Mouse (Mus musculus) liver, adult 2 months (tissue): ENCODE measurements at regions not wholly inside any gene's neighbourhood (a gene's known extent, or its start where the extent isn't known, plus 50 kb on each side); places are given as distances from the start of the nearest gene placed in this dataset.

ENCODE experiments used
- DNase-seq: peaks from one replicate; pipeline ENCODE4 v3.0.0-alpha.2; 2011; ENCODE audit warnings: low read depth, low spot score; ENCODE audit errors: extremely low read depth
- H3K27ac ChIP-seq: fragments of 200-500 bp; replicated peaks from 2 replicates; pipeline ENCODE4 v1.5.1; 2012; ENCODE audit warnings: low read depth, mild to moderate bottlenecking, control low read depth, inconsistent platforms, low read length; ENCODE audit not compliant: insufficient read depth
- H3K27me3 ChIP-seq: fragments of 200-500 bp; 2 replicates; pipeline ENCODE4 v1.6.1; 2012; ENCODE audit warnings: mild to moderate bottlenecking, moderate library complexity, low read length, inconsistent platforms; ENCODE audit not compliant: control insufficient read depth, insufficient read depth
- H3K36me3 ChIP-seq: fragments of 200-500 bp; 2 replicates; pipeline ENCODE4 v1.6.1; 2012; ENCODE audit warnings: low read length, inconsistent platforms; ENCODE audit not compliant: control insufficient read depth, insufficient read depth
- H3K4me1 ChIP-seq: fragments of 200-500 bp; 2 replicates; pipeline ENCODE4 v1.6.1; 2011; ENCODE audit warnings: low read length; ENCODE audit not compliant: control insufficient read depth, insufficient read depth
- H3K4me3 ChIP-seq: fragments of 200-500 bp; 2 replicates; pipeline ENCODE4 v1.5.1; 2011; ENCODE audit warnings: low read depth, mild to moderate bottlenecking, control low read depth, low read length, moderate library complexity; ENCODE audit not compliant: insufficient read depth
- H3K79me2 ChIP-seq: fragments of 200-500 bp; 2 replicates; pipeline ENCODE4 v1.6.1; 2012; ENCODE audit warnings: inconsistent platforms, mild to moderate bottlenecking, low read length, moderate library complexity; ENCODE audit not compliant: control insufficient read depth, insufficient read depth
- H3K9ac ChIP-seq: fragments of 200-500 bp; 2 replicates; pipeline ENCODE4 v1.6.1; 2012; ENCODE audit warnings: low read depth, mild to moderate bottlenecking, control low read depth, inconsistent platforms, low read length
- CTCF ChIP-seq: fragments of 200-500 bp; IDR thresholded peaks from 2 replicates; pipeline ENCODE4 v1.5.1; 2011; ENCODE audit warnings: low read depth, low read length, control low read depth
- POLR2A ChIP-seq: fragments of 200-500 bp; IDR thresholded peaks from 2 replicates; pipeline ENCODE4 v1.6.1; 2011; ENCODE audit warnings: low read length, control low read depth; ENCODE audit not compliant: insufficient read depth; ENCODE audit errors: extremely low read depth
- WGBS: fragments of 180-500 bp; shearing (Covaris S2); methylation state at CpG from one replicate; pipeline ENCODE4 v1.1.7; 2018; 5-methylcytosine and 5-hydroxymethylcytosine counted together

GRCm38 (mm10) chr2:46402373-46403114 lies 1285.3 kb upstream of the Zeb2 start:
- TF ChIP-seq POLR2A (no peak), CTCF (no peak)
- no peaks in the 10 kb centered on the region for H3K27me3 ChIP-seq
- no peaks in the 10 kb centered on the region for H3K4me1 ChIP-seq
- H3K27ac ChIP-seq: no peak overlapping the region
- no peaks in the 10 kb centered on the region for H3K36me3 ChIP-seq
- H3K9ac ChIP-seq: no peak overlapping the region
- 89% methylated on average over 1 of the region's 1 CpGs for WGBS
- no peaks in the 10 kb centered on the region for H3K79me2 ChIP-seq
- no peak overlapping the region for H3K4me3 ChIP-seq
- DNase-seq: no peak

GRCm38 (mm10) chr2:46394161-46394560 lies 1277.0 kb upstream of the Zeb2 start:
- TF ChIP-seq CTCF: no peak
- TF ChIP-seq POLR2A: no peak
- H3K9ac ChIP-seq: no peak overlapping the region
- no peak for DNase-seq
- H3K4me1 ChIP-seq: no peaks in the 10 kb centered on the region
- H3K36me3 ChIP-seq: no peaks in the 10 kb centered on the region
- 60% methylated on average over 2 of the region's 2 CpGs for WGBS
- no peak overlapping the region for H3K27ac ChIP-seq
- no peak overlapping the region for H3K4me3 ChIP-seq
- no peaks in the 10 kb centered on the region for H3K79me2 ChIP-seq
- no peaks in the 10 kb centered on the region for H3K27me3 ChIP-seq

GRCm38 (mm10) chr2:46372847-46373461 lies 1255.8 kb upstream of the Zeb2 start:
- no peaks in the 10 kb centered on the region for H3K4me1 ChIP-seq
- no peak for DNase-seq
- no peaks in the 10 kb centered on the region for H3K79me2 ChIP-seq
- H3K4me3 ChIP-seq: no peak overlapping the region
- H3K36me3 ChIP-seq: no peaks in the 10 kb centered on the region
- 86% methylated on average over 3 of the region's 3 CpGs for WGBS
- H3K9ac ChIP-seq: no peak overlapping the region
- no peak overlapping the region for H3K27ac ChIP-seq
- no peaks in the 10 kb centered on the region for H3K27me3 ChIP-seq
- TF ChIP-seq POLR2A (no peak), CTCF (no peak)

- 41% methylated on average over 1 of the region's 1 CpGs for WGBS
Measured at GRCm38 (mm10) chr2:46371755-46372154, 1254.6 kb upstream of the Zeb2 start.

GRCm38 (mm10) chr2:46370949-46371348 lies 1253.8 kb upstream of the Zeb2 start:
- no peak for TF ChIP-seq POLR2A
- TF ChIP-seq CTCF: no peak
- Histone ChIP-seq H3K4me3 (no peak overlapping the region), H3K27ac (no peak overlapping the region), H3K4me1 (no peaks in the 10 kb centered on the region), H3K79me2 (no peaks in the 10 kb centered on the region), H3K9ac (no peak overlapping the region), H3K36me3 (no peaks in the 10 kb centered on the region), H3K27me3 (no peaks in the 10 kb centered on the region)
- 59% methylated on average over 5 of the region's 5 CpGs for WGBS
- DNase-seq: peak; percentile 7

More at GRCm38 (mm10) chr2:46371755-46372154, 1254.6 kb upstream of the Zeb2 start:
- Histone ChIP-seq H3K4me3 (no peak overlapping the region), H3K36me3 (no peaks in the 10 kb centered on the region), H3K27ac (no peak overlapping the region), H3K79me2 (no peaks in the 10 kb centered on the region), H3K27me3 (no peaks in the 10 kb centered on the region), H3K4me1 (no peaks in the 10 kb centered on the region), H3K9ac (no peak overlapping the region)
- no peak for DNase-seq
- TF ChIP-seq POLR2A (no peak), CTCF (no peak)

- no peaks in the 10 kb centered on the region for H3K79me2 ChIP-seq
- no peak overlapping the region for H3K4me3 ChIP-seq
- H3K9ac ChIP-seq: no peak overlapping the region
- no peak overlapping the region for H3K27ac ChIP-seq
- no peaks in the 10 kb centered on the region for H3K27me3 ChIP-seq
- no peaks in the 10 kb centered on the region for H3K36me3 ChIP-seq
- H3K4me1 ChIP-seq: no peaks in the 10 kb centered on the region
- no peak for DNase-seq
- TF ChIP-seq CTCF (no peak), POLR2A (no peak)
- 95% methylated on average over 4 of the region's 4 CpGs for WGBS
Measured at GRCm38 (mm10) chr2:46368882-46369281, 1251.7 kb upstream of the Zeb2 start.
